Mouse (Mus musculus) activated CD4-positive, CD25-positive, alpha-beta regulatory T cell, adult 4 months (primary cell): Measurements from ENCODE around the gene 1500009L16Rik. TPM values are rescaled to one million over a fixed set of nuclear protein-coding genes. Genes with fewer than 3 reads are reported as not detected.

ENCODE experiments used
- ATAC-seq: one replicate; pipeline ENCODE4 v1.8.0; 2017
- polyA plus RNA-seq, 2 experiments: library from polyadenylated mRNA; unstranded; fragments of 100-300 nt; shearing (Covaris generic); gene quantifications; one replicate each; pipeline ENCODE4 v1.2.1; 2017

Gene 1500009L16Rik
- 10 to 100 TPM; 16.8 to 19.7 TPM for polyA plus RNA-seq

DNA sequence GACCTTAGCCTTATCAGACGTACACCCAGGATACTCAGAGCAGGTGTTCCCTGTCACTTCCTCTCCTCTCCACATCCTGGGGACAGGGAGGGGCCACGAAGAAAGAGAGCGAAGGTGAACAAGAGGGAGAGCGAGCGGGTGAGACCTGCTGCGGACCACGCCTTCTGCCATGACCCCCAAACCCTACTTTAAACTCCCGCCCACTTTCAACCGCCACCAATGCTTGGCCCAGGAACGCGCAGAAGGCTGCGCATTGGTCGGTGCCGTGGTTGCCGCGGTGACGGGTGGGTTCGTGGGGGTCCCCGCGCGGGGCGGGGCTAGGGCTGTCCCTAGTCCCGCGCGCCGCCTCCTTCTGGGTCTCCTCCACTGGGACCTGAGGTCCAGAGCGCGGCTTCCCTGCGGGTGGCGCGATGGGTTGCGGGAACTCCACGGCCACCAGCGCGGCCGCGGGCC is at the start of gene 1500009L16Rik:
Gene 1500009L16Rik, plus strand, starts transcription at position 287 of the 453 bp plus-strand sequence.
- peak; percentile 79 for ATAC-seq

DNA sequence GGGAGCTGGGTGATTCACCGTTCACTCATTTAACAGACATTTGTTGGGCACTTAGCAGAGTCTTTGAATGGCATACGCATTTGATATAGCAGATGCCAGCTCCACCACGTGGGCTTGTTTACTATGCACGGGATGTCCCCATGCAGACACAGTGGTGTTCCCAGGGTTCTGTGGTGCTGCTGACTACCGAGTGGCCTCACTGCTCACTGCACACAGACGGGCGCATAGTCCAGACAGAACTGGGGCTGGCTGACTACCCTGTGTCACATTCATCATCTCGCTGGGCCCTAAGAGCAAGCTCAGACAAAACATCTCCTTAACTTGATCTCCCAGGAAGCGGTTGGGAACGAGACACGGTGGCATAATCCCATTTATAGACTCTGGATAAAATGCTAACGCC is 41.3 kb upstream of the 1500009L16Rik start:
- no peak for ATAC-seq

DNA sequence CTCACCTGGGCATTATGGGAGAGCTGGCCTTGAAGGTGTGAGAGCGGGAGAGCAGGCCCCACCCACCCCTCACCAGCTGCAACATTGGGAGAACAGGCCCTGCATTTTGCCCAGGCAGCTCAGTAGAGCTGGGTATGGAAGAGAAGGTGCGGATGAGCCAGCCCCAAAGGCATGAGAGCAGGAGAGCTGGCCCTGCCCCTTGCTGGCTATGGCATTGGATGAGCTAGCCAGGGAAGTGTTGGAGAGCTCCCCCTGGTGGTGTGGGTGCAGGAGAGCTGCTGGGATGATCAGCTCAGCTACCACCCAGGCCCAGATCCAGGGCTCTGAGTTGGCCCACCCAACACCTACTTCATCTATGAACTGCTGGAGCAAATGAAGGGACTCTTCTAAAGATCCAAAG is 34.5 kb upstream of the 1500009L16Rik start:
- no peak for ATAC-seq

DNA sequence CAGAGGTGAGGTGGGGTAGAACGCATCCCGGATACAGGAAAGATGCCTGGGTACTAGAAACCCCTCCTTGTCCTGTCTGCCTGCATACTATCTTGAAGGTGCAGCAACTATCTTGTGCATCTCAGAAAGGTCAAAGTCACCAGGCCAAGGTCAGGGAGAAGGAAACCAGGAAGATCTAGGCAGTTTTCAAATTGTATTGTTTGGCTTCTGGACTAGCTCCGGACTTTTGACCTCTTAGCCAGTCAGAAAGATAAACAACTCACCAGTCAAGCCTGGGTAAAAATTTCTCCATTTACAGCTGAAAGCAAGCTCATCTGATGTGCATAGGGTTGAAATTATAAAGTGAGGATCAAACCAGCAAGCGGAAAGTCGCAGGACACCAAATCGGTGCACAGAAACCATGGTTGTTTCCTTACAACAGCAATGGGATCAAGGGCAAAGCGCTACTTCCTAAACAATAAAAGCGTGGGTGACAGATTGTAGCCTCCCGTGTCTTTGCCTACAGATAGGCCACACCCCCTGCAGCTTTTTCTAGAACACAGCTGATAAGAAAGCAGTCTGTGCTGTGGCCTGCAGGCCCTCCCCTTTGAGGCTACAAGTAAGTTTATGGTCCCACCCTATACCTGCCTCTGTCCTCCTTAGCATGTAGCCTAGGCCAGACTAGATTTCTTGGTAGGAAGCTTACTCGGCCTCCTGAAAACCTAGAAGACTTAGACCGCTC is 30.3 kb upstream of the 1500009L16Rik start:
- ATAC-seq = no peak

DNA sequence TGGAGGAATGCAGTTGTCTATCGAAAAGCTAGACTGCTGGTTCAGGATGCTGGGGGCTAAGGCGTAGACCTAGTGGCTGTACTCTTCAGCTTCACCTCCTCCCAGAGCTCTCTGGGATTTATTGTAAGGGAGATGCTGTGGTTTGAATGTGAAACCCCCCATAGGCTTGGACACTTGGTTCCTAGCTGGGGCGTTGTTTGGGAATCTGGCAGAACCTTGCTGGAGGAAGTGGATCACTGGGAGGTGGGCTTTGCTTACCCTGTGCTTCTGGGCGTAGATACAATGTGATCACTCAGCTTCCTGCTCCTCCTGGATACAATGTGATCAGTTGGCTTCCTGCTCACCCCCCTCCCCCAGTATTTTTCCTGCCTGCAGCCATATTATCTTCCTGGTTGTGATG is 26.4 kb upstream of the 1500009L16Rik start:
- no peak for ATAC-seq

DNA sequence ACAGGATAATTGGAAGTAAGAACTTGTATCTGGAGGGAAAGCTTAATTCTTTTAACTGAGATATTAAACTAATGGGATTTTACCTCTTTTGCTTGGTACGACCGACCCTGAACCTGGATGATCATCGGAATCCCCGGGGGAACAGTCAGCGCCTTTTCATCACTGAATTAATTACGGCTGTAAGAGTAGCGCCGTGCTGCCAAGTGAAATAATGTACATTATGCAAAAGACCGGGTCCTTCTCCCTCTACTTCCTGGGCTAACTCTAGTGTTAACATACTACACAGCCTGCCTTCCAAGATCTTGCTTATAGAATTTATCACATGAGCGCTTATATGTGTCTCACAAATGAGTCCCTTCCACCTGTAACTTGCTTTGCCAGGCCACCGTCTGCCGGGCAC is 16.0 kb upstream of the 1500009L16Rik start:
- no peak for ATAC-seq

DNA sequence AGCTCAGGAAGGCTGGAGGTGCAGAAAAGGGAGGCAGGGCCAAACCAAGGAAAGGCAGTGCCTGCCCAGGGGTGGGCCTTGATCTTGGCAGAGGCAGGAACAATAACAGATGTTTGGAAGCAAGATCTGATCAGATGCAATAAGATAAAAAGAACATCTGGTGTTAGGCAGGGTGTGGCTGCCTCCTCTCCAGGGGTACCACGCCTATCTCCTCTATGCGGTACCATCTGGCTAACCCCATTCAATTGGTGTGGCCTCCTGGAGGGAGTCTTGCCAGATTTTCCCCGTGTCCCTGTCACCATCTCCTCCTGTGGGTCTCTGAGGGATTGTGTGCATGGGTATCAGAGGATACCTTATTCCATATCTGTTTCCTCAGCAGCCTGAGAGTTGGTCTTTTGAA is 12.7 kb upstream of the 1500009L16Rik start:
- ATAC-seq = no peak

DNA sequence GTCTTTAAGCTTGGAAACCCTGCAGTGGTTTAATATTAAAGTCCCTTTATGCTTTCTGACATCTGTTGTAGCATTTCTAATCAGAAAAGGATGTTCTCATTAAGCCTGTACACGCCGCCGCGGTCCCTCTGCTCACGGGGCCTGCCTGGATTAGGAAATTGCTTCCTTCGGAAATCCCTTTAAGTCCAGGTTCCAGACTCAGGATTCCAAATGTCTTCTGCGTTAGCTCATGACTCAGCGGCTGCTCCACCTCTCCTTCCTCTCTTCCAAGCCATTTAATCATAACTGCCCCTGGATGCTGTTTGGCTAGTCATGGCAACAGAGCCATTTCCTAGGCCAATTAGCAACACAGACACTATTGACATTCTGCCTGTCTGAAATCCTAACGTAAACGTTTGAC is 10.9 kb upstream of the 1500009L16Rik start:
- ATAC-seq = no peak

DNA sequence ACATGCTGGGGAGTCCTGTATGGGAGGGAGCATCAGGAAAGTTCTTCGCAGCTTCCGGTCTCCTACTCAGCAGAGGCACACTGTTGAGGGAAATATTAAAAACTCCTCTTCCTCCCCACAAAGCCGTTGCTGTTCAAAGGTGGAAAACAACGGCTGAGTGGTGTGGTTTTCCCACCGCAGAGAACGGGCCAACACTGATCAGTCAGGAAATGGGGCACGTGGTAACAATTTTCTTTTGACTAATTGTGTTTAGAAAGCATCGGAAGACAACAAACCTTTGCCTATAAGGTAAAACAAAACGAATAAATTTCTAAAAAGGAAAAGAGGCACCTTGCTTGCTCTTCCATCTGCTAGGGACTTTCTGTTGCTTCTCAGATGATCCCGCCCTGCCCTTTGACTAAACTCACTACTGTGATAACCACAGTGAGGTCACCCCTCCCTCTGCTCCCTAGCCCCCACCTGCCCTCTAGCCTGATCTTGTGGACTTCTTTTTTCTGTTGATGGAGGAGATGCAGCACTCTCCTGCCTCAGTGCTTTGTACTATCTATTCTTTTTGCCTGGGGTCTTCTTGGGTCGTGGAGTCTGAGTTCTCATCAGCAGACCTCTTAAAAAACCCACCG is 3.7 kb upstream of the 1500009L16Rik start:
- peak; percentile 38 for ATAC-seq

DNA sequence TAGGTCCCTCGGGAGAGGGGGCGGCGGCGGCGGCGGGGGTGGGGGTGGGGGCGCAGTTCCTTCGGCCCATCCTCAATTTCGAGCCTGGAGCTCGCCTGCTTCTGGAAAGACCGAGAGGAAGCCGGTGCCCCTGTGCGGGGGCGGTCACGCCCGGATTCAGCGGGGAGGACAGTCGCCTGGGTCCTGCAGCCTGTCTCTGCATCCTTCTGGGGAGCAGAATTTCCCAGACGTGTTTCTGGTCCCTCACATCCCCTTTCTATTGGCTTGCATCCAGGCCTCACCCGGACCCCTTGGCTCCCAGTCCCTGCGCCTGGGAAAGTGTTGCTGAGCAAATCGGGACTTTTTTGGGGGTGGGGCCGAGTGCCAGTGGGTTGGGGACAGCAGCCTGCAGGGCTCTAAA is 390 bp downstream of the 1500009L16Rik start:
- no peak for ATAC-seq

DNA sequence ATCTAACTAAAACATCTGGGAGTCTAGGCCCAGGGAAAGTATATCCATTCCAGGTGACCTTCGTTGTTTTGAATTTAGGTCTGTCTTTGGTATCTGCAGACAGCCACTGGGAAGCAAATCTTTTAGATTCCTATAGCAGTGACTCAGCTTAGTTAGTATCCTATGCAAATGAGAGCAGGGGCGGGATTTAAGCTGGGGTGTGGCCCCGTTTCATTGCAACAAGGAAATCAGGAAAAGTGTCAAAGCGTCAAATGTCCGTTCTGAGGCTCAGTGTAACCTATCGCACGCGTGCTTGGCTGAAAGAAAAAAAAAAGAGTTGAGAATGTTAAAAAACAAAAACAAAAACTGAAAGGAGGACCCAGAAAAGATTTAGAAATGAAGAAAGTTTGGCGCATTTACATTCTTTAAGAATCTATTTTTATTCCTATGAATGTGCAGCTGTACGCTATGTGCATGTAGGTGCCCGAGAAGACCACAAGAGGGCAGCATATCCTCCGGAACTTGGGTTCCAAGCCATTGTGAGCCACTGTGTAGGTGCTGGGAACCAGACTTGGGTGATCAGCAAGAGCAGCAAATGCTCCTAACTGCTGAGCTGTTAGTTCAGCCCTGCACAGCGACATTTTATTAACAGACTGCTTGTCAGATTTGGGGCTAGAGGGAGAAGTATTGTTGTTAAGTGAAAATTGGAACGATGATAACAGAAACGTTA is 1.8 kb downstream of the 1500009L16Rik start:
- no peak for ATAC-seq

DNA sequence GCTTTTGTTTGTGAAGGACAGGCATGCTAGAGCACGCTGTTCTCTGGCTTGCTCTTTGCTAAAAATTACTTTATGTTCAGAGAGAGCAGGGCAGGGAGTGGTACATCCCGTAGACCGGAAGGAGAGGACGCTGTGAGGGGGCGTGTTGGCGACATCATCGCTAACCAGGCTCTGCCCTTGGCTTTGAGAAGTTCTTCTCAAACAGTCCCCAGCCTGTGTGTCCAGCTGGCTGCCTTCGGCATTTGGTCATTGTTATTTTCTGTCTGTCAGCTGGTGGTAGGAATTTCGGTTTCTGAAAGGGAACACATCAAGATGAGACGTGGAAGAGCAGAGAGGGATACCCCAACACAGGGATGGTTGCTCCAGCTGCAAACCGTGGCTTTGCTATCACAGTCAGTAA is 3.5 kb downstream of the 1500009L16Rik start:
- no peak for ATAC-seq

DNA sequence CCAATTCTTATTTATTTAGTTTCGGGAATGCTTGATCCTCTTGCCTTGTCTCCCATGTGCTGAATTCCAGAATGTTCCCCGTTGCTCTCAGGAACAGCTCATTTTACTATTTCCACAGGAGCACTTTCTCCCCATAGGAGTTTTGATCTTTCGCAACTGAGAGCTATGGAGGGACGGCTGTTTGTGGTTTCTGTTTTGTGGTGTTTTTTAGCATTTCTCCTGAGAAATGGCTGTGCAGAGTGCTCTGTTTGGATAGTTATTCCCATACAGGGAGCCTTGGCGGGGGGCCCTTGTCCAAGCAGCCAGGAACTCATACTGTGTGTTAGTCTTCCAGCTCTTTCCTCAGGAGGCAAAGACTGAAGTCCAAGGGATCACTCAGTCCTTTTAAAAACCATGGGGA is 5.2 kb downstream of the 1500009L16Rik start:
- no peak for ATAC-seq

DNA sequence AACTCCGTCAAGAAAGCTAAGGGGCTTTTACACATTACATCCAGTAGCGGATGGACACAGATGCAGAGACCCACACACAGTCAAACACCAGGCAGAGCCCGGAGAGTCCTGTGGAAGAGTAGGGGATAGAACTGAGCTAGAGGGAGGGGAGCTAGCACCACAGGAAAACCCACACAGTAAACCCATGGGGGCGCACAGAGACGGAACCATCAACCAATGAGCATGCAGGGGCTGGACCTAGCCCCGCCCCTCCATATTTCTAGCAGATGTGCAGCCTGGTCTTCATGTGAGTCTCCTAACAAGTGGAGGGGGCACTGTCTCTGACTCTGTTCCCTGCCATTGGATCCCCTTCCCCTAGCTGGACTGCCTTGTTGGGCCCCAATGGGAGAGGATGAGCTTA is 5.9 kb downstream of the 1500009L16Rik start:
- ATAC-seq = no peak

DNA sequence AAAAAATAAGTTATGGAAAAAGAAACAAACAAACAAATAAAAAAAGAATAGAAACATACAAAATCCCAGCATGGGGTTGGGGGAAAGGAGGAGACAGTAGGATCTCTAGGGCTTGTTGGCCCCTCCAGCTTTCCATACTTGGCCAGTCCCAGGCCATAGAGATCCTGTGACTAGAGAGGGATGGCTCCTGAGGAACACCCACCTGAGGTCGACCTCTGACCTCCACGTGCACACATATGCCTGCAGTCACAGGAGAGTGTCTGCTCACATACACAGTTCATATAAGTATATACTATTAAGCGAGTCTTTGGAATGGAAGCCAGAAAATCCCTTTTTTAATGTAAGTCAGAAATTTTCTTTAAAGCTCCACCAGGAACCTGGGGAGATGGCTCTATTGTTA is 6.4 kb downstream of the 1500009L16Rik start:
- ATAC-seq = no peak

DNA sequence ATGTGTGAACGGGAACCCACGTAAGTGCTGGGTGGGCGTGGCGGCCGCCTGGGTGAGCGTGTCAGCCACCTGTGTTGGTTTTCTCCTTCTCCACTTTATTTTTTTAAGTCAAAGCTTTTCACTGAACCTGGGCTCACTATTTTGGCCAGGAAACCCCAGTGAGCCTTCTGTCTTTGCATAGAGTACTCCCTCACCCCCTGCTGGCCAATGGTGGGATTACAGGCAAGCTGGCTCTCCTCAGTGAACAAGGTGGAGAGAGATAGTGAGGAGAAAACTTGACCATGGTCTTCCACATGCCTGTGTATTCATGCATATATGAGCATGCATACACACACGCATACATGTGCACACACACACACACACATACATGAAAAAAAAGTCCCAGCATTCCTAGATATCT is 6.8 kb downstream of the 1500009L16Rik start:
- peak; percentile 82 for ATAC-seq

DNA sequence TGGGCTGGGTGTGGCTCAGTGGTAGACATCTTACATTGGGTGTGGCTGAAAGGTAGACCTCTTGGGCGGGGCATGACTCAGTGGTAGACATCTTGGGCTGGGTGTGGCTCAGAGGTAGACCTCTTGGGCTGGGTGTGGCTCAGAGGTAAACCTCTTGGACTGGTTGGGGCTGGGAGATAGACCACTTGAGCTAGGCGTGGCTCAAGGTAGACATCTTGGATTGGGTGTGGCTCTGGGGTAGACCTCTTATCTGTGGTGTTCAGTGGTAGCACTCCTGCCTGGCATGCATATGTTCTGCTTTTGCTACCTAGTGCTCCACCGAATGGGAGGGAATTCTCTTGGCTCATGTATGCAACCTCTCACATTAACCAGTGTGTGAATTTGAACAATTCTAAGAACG is 11.1 kb downstream of the 1500009L16Rik start:
- ATAC-seq = no peak

DNA sequence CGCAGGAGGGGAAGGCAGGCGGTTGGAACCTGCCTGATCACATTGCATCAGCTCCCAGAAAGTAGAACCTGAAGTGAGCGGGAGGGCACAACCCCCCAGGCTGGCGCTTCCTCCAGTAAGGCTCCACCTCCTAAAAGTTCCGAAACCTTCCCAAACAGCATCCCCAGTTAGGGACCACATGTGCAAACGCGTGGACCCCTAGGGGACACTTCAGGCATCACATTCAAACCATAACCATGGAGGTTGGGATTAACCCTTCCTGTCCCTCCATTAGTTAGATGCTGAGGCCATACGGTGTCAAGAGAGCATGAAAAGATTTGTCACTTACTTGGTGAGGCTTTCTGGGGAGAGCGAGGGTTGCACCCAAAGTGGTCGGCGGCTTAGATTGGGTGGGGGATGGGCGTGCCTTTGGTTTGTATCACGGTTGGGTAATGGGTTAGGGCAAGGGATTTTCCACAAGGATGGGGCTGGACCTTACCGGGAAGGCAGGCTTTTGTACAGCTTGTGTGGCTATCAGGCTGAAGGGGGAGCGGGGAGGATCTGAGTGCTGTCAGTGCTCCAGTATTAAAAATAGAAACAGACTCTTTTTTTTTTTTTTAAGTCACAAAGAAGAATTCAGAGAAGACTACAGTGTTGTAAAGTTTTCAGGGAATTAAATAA is 16.5 kb downstream of the 1500009L16Rik start:
- ATAC-seq = no peak

DNA sequence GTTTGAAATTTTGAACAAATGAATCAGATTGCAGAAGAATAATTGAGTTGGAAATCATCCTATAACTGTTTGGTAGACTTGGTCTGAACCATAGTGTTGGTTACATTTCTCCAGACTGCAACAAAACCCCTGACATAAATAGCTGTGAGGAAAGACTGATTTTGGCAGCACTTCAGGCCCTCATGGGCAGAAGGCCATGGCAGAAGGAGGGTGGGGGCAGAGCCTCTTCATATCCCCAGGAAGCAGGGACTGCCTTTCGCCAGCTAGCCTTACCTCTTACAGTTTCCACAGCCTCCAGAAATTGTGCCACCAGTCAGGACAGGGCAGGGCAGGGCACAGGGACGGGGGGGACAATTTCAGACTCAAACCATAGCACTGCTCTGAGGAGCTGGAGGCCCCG is 22.0 kb downstream of the 1500009L16Rik start:
- ATAC-seq = no peak

DNA sequence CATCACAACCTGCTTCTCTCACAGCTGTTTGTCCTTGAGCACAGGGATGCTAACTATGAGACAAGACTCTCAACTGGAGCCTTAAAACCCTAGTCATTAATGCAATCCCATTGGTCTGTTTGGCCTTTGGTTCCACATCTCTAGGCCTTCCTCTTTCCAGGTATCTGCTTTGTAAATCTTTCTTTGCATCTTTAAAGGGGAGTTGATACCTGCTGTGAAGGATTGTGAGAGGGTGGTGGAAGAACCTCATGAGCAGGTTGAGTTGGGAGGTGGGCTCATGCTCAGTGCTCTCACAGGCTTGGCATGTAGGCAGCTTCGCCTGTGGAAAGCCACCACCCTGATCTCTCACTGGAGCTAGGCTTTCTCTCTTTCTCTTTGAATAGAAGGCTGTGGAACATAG is 30.4 kb downstream of the 1500009L16Rik start:
- ATAC-seq = no peak

DNA sequence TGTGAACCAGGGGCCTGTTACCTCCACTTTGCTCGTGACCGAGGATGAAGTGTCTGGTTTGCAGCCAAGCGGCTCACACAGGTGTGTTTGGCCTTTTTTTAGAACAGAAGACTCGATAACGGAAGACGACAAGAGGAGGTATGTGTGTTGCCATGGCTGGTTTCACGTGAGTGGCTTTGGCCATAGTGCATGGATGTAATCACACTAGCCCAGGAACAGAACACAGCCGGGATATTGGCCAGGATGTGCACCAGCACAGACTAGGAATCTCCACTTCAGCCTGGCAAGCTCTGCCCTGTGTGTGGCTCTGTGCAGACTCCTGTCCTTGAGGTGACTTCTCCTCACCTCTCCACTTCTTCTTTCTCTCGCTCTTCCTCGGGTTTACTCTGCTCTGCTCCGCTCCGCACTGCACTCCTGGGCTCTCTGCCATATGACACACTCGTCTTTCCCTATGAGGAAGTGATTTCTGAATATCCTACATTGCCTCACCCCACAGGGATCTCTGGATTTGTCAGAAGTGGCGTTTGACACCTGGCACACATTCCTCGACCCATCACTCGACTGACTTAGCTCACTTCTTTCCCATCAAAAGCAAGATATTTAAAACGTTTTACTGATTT is 34.8 kb downstream of the 1500009L16Rik start:
- ATAC-seq = no peak

DNA sequence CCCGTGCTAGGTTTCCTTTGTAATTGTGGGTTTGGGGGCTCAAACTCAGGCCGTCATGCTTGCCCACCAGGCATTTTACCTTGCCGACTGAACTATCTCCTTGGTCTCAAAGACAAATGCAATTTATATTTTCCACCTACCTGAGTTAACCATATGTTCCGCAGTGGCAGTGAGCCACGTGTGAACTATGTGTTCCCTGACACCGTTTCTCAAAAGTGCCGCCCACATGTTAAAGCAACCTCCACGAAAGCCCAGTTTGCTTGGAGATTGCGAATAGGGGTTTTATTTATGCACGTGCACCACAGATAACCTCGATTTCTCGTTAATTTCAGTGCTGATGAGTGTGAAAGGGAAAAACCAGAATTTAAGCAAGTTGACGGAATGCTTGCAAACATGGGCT is 36.1 kb downstream of the 1500009L16Rik start:
- ATAC-seq = no peak

DNA sequence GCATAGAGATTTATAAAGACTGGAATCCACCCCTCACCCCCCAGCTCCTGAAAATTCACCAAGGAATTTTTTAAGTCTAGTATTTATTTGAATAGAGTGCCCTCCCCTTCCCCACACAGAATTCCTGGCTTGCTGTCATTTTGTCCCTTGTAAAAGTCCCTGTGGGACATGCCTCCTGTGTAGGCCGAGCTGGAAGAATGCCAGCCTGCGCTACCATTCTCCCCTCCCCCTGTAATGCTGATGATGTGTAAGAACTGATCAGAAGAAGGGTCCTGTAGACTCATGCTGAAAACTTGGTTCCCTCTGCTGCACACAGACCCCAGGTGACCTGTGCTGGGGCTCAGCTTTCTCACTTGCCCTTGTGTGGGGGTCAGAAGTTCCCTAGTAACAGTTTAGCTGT is 37.9 kb downstream of the 1500009L16Rik start:
- ATAC-seq = no peak
